Mouse (Mus musculus) hindbrain, embryonic 13.5 days (tissue): ENCODE measurements at regions not wholly inside any gene's neighbourhood (a gene's known extent, or its start where the extent isn't known, plus 50 kb on each side); places are given as distances from the start of the nearest gene placed in this dataset.

Experiments used
- ATAC-seq: fragments of 200-750 bp; cut with Nextera tagmentation; 2 replicates; pipeline ENCODE4 v1.8.0; 2017; ENCODE audit warnings: moderate TSS enrichment; ENCODE audit not compliant: low FRiP score
- H3K27ac ChIP-seq: fragments of 300-500 bp; sonication (generic); 2 replicates; pipeline ENCODE4 v1.5.1; 2015; ENCODE audit warnings: inconsistent platforms, mild to moderate bottlenecking, moderate library complexity
- H3K27me3 ChIP-seq: fragments of 300-500 bp; sonication (generic); 2 replicates; pipeline ENCODE4 v1.6.1; 2015; ENCODE audit warnings: mild to moderate bottlenecking, inconsistent platforms
- H3K36me3 ChIP-seq: fragments of 300-500 bp; sonication (generic); 2 replicates; pipeline ENCODE4 v1.6.1; 2015; ENCODE audit warnings: mild to moderate bottlenecking, inconsistent platforms
- H3K4me1 ChIP-seq: fragments of 300-500 bp; sonication (generic); replicated peaks from 2 replicates; pipeline ENCODE4 v1.6.1; 2015; ENCODE audit warnings: inconsistent platforms
- H3K4me2 ChIP-seq: fragments of 300-500 bp; sonication (generic); 2 replicates; pipeline ENCODE4 v1.6.1; 2015; ENCODE audit warnings: inconsistent platforms, mild to moderate bottlenecking, moderate library complexity
- H3K4me3 ChIP-seq: fragments of 300-500 bp; sonication (generic); 2 replicates; pipeline ENCODE4 v1.5.1; 2015; ENCODE audit warnings: mild to moderate bottlenecking, inconsistent platforms
- H3K9ac ChIP-seq: fragments of 300-500 bp; sonication (generic); 2 replicates; pipeline ENCODE4 v1.6.1; 2015; ENCODE audit warnings: mild to moderate bottlenecking, inconsistent platforms
- H3K9me3 ChIP-seq: fragments of 300-500 bp; sonication (generic); 2 replicates; pipeline ENCODE4 v1.6.1; 2016; ENCODE audit warnings: inconsistent platforms
- WGBS: fragments of 180-500 bp; shearing (Covaris S2); methylation state at CpG from one replicate; pipeline ENCODE4 v1.1.7; 2015; 5-methylcytosine and 5-hydroxymethylcytosine counted together

- Histone ChIP-seq H3K27ac (no peak overlapping the region), H3K27me3 (no peaks in the 10 kb centered on the region), H3K4me3 (no peak overlapping the region), H3K4me1 (0 out of 2 replicates have a peak, but pooled peaks cover 3% of the 10 kb centered on the region), H3K4me2 (no peak overlapping the region), H3K9me3 (no peaks in the 10 kb centered on the region), H3K9ac (no peak overlapping the region), H3K36me3 (no peaks in the 10 kb centered on the region)
- no peak for ATAC-seq
- WGBS: 55% methylated on average over 3 of the region's 3 CpGs
Measured at GRCm38 (mm10) chr6:98872334-98872733, 529.8 kb upstream of the Gm765 start.

GRCm38 (mm10) chr6:98869772-98870171, 527.2 kb upstream of the Gm765 start:
- Histone ChIP-seq H3K4me1 (0 out of 2 replicates have a peak, but pooled peaks cover 3% of the 10 kb centered on the region), H3K4me3 (no peak overlapping the region), H3K27ac (no peak overlapping the region), H3K9ac (no peak overlapping the region), H3K9me3 (no peaks in the 10 kb centered on the region), H3K36me3 (no peaks in the 10 kb centered on the region), H3K27me3 (no peaks in the 10 kb centered on the region), H3K4me2 (no peak overlapping the region)
- WGBS: 85% methylated on average over 6 of the region's 6 CpGs
- no peak for ATAC-seq

- Histone ChIP-seq H3K27ac (no peak overlapping the region), H3K4me2 (no peak overlapping the region)
- WGBS: 69% methylated on average over 2 of the region's 2 CpGs
Measured at GRCm38 (mm10) chr6:98864306-98864705, 521.8 kb upstream of the Gm765 start.

GRCm38 (mm10) chr6:98855958-98856357, 513.4 kb upstream of the Gm765 start:
- ATAC-seq: no peak
- H3K36me3 ChIP-seq: no peaks in the 10 kb centered on the region
- no peak overlapping the region for H3K27ac ChIP-seq
- H3K9me3 ChIP-seq: no peaks in the 10 kb centered on the region
- no peaks in the 10 kb centered on the region for H3K4me1 ChIP-seq
- no peak overlapping the region for H3K4me3 ChIP-seq
- no peak overlapping the region for H3K4me2 ChIP-seq
- H3K9ac ChIP-seq: no peak overlapping the region
- H3K27me3 ChIP-seq: no peaks in the 10 kb centered on the region
- 83% methylated on average over 1 of the region's 1 CpGs for WGBS

More at GRCm38 (mm10) chr6:98864306-98864705, 521.8 kb upstream of the Gm765 start:
- H3K4me1 ChIP-seq: no peaks in the 10 kb centered on the region
- no peak overlapping the region for H3K4me3 ChIP-seq
- no peaks in the 10 kb centered on the region for H3K27me3 ChIP-seq
- ATAC-seq: no peak
- H3K9me3 ChIP-seq: no peaks in the 10 kb centered on the region
- H3K9ac ChIP-seq: no peak overlapping the region
- no peaks in the 10 kb centered on the region for H3K36me3 ChIP-seq

- H3K4me1 ChIP-seq: no peaks in the 10 kb centered on the region
- WGBS: 87% methylated on average over 2 of the region's 2 CpGs
- H3K36me3 ChIP-seq: no peaks in the 10 kb centered on the region
- no peak overlapping the region for H3K4me2 ChIP-seq
- H3K9ac ChIP-seq: no peak overlapping the region
- no peak overlapping the region for H3K4me3 ChIP-seq
- H3K9me3 ChIP-seq: no peaks in the 10 kb centered on the region
- H3K27ac ChIP-seq: no peak overlapping the region
- no peaks in the 10 kb centered on the region for H3K27me3 ChIP-seq
- ATAC-seq: no peak
Measured at GRCm38 (mm10) chr6:98850906-98851305, 508.4 kb upstream of the Gm765 start.

- no peaks in the 10 kb centered on the region for H3K27me3 ChIP-seq
- no peak for ATAC-seq
Measured at GRCm38 (mm10) chr6:98848835-98849234, 506.3 kb upstream of the Gm765 start.

GRCm38 (mm10) chr6:98846001-98846695, 503.6 kb upstream of the Gm765 start:
- H3K36me3 ChIP-seq: no peaks in the 10 kb centered on the region
- no peak overlapping the region for H3K9ac ChIP-seq
- H3K4me1 ChIP-seq: no peaks in the 10 kb centered on the region
- H3K27ac ChIP-seq: no peak overlapping the region
- no peaks in the 10 kb centered on the region for H3K9me3 ChIP-seq
- no peak overlapping the region for H3K4me3 ChIP-seq
- H3K4me2 ChIP-seq: no peak overlapping the region
- WGBS: 81% methylated on average over 5 of the region's 5 CpGs
- H3K27me3 ChIP-seq: no peaks in the 10 kb centered on the region
- ATAC-seq: no peak

More at GRCm38 (mm10) chr6:98848835-98849234, 506.3 kb upstream of the Gm765 start:
- no peak overlapping the region for H3K9ac ChIP-seq
- WGBS: 87% methylated on average over 1 of the region's 1 CpGs
- H3K36me3 ChIP-seq: no peaks in the 10 kb centered on the region
- H3K4me1 ChIP-seq: no peaks in the 10 kb centered on the region
- no peaks in the 10 kb centered on the region for H3K9me3 ChIP-seq
- H3K4me3 ChIP-seq: no peak overlapping the region
- no peak overlapping the region for H3K4me2 ChIP-seq
- no peak overlapping the region for H3K27ac ChIP-seq

GRCm38 (mm10) chr6:98843598-98843997, 501.0 kb upstream of the Gm765 start:
- Histone ChIP-seq H3K4me1 (no peaks in the 10 kb centered on the region), H3K4me2 (no peak overlapping the region), H3K9ac (no peak overlapping the region), H3K9me3 (no peaks in the 10 kb centered on the region), H3K4me3 (no peak overlapping the region), H3K27me3 (no peaks in the 10 kb centered on the region), H3K36me3 (no peaks in the 10 kb centered on the region), H3K27ac (no peak overlapping the region)
- ATAC-seq: no peak
- 86% methylated on average over 5 of the region's 5 CpGs for WGBS

GRCm38 (mm10) chr6:98842924-98843323, 500.4 kb upstream of the Gm765 start:
- WGBS: 76% methylated on average over 4 of the region's 4 CpGs
- Histone ChIP-seq H3K4me1 (no peaks in the 10 kb centered on the region), H3K9ac (no peak overlapping the region), H3K36me3 (no peaks in the 10 kb centered on the region), H3K9me3 (no peaks in the 10 kb centered on the region), H3K27me3 (no peaks in the 10 kb centered on the region), H3K27ac (no peak overlapping the region), H3K4me3 (no peak overlapping the region), H3K4me2 (no peak overlapping the region)
- ATAC-seq: no peak

- H3K27ac ChIP-seq: no peak overlapping the region
- H3K4me1 ChIP-seq: no peaks in the 10 kb centered on the region
- H3K9ac ChIP-seq: no peak overlapping the region
- no peaks in the 10 kb centered on the region for H3K27me3 ChIP-seq
- no peaks in the 10 kb centered on the region for H3K9me3 ChIP-seq
- no peaks in the 10 kb centered on the region for H3K36me3 ChIP-seq
- H3K4me2 ChIP-seq: no peak overlapping the region
- no peak overlapping the region for H3K4me3 ChIP-seq
- ATAC-seq: no peak
- 95% methylated on average over 7 of the region's 7 CpGs for WGBS
Measured at GRCm38 (mm10) chr6:98833922-98834321, 491.4 kb upstream of the Gm765 start.

- 80% methylated on average over 4 of the region's 4 CpGs for WGBS
- no peak overlapping the region for H3K27ac ChIP-seq
- H3K9me3 ChIP-seq: no peaks in the 10 kb centered on the region
- no peak overlapping the region for H3K4me2 ChIP-seq
- no peak for ATAC-seq
- no peaks in the 10 kb centered on the region for H3K36me3 ChIP-seq
- H3K9ac ChIP-seq: no peak overlapping the region
- H3K27me3 ChIP-seq: no peaks in the 10 kb centered on the region
- H3K4me3 ChIP-seq: no peak overlapping the region
- no peaks in the 10 kb centered on the region for H3K4me1 ChIP-seq
Measured at GRCm38 (mm10) chr6:98830191-98830590, 487.6 kb upstream of the Gm765 start.

- WGBS: 97% methylated on average over 1 of the region's 1 CpGs
- Histone ChIP-seq H3K27me3 (no peaks in the 10 kb centered on the region), H3K4me3 (no peak overlapping the region), H3K9ac (no peak overlapping the region), H3K4me2 (no peak overlapping the region), H3K4me1 (no peaks in the 10 kb centered on the region), H3K36me3 (no peaks in the 10 kb centered on the region), H3K9me3 (no peaks in the 10 kb centered on the region), H3K27ac (no peak overlapping the region)
- no peak for ATAC-seq
Measured at GRCm38 (mm10) chr6:98808046-98808445, 465.5 kb upstream of the Gm765 start.

GRCm38 (mm10) chr6:98803384-98803949, 460.9 kb upstream of the Gm765 start:
- Histone ChIP-seq H3K9me3 (no peaks in the 10 kb centered on the region), H3K36me3 (no peaks in the 10 kb centered on the region), H3K4me1 (0 out of 2 replicates have a peak, but pooled peaks cover 3% of the 10 kb centered on the region), H3K9ac (no peak overlapping the region), H3K27me3 (no peaks in the 10 kb centered on the region), H3K4me2 (no peak overlapping the region), H3K4me3 (no peak overlapping the region), H3K27ac (no peak overlapping the region)
- 90% methylated on average over 13 of the region's 13 CpGs for WGBS
- ATAC-seq: no peak
